Mouse (Mus musculus): ENCODE results near the gene Setmar. TPM values are rescaled to one million over a fixed set of nuclear protein-coding genes. Genes with fewer than 3 reads are reported as not detected.

The Setmar gene
- total and polyA plus RNA-seq, 3 experiments, result 1.7 to 2.1 TPM; not detected in 1

DNA sequence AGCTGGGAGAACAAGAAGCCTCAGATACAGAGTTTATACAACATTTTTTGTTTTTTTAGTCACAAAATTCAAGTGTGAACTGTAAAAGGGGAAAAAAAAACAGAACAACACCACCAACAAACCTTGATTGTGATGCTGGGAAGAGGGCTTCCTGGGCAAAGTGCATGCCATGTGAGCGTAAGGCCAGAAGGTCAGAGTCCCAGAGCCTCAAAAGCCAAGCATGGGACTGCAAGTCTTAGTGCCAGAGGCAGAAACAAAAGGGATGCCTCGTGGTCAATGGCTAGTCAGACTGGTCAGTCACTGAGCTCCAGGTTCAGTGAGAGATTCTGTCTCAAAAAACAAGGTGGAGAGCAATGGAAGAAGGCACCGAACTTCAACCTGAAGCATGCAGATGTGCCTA, 27.8 kb downstream of the Setmar start:
- no peaks in the 10 kb centered on the region for H3K79me2 ChIP-seq (ENCODE audit: control insufficient read depth, insufficient read depth, low read length, poor library complexity)
- H3K4me3 ChIP-seq (ENCODE audit: control insufficient read depth in 1 of 2, insufficient read depth in 1 of 2, low read depth in 2 of 2, low read length in 2 of 2), result no peak overlapping the region
- H3K36me3 ChIP-seq (ENCODE audit: control insufficient read depth in 1 of 2, insufficient read depth in 2 of 2, low read length in 2 of 2), result peaks cover 0 to 6% of the 10 kb centered on the region in 2 experiments; a peak in 1 of 4 replicates
- H3K27me3 ChIP-seq (ENCODE audit: control insufficient read depth in 1 of 2, insufficient read depth in 2 of 2, low read length in 2 of 2), result no peaks in the 10 kb centered on the region; a peak in 1 of 4 replicates
- H3K9me3 ChIP-seq (replicated peaks; ENCODE audit: insufficient read depth, low read length), result no peaks in the 10 kb centered on the region
- TF ChIP-seq E2F4 (IDR thresholded peaks at IDR 0.05; ENCODE audit: borderline replicate concordance, low read depth, low read length), result no peak
- TF ChIP-seq SMC3 (IDR thresholded peaks at IDR 0.05; ENCODE audit: low read depth, low read length), result no peak
- no peak for TF ChIP-seq ZC3H11A (IDR thresholded peaks at IDR 0.05; ENCODE audit: low read depth, low read length)
- H3K9ac ChIP-seq (ENCODE audit: control insufficient read depth, low read depth, low read length, poor library complexity, severe bottlenecking), result no peak overlapping the region
- H3K4me1 ChIP-seq (ENCODE audit: control insufficient read depth in 1 of 2, insufficient read depth in 2 of 2, low read length in 2 of 2), result peaks cover 0 to 3% of the 10 kb centered on the region in 2 experiments; a peak in 1 of 4 replicates
- no peak overlapping the region for H3K27ac ChIP-seq (ENCODE audit: control insufficient read depth, low read depth, low read length)
- no peak for DNase-seq (ENCODE audit: low read depth, low spot score)

- peaks cover 0 to 6% of the 10 kb centered on the region in 2 experiments; a peak in 1 of 4 replicates for H3K36me3 ChIP-seq (ENCODE audit: control insufficient read depth in 1 of 2, insufficient read depth in 2 of 2, low read length in 2 of 2)
- H3K9me3 ChIP-seq (replicated peaks; ENCODE audit: insufficient read depth, low read length), result no peaks in the 10 kb centered on the region
- H3K4me1 ChIP-seq (ENCODE audit: control insufficient read depth in 1 of 2, insufficient read depth in 2 of 2, low read length in 2 of 2), result peaks cover 0 to 3% of the 10 kb centered on the region in 2 experiments; a peak in 1 of 4 replicates
- H3K79me2 ChIP-seq (ENCODE audit: control insufficient read depth, insufficient read depth, low read length, poor library complexity), result no peaks in the 10 kb centered on the region
- TF ChIP-seq EP300 (IDR thresholded peaks at IDR 0.05; ENCODE audit: low read depth in 1 of 2, low read length in 2 of 2), result no peak
- no peak for TF ChIP-seq ZKSCAN1 (IDR thresholded peaks at IDR 0.05; ENCODE audit: low read depth, low read length)
- no peak for TF ChIP-seq GABPA (IDR thresholded peaks at IDR 0.05; ENCODE audit: low read depth, low read length)
- TF ChIP-seq NRF1 (IDR thresholded peaks at IDR 0.05; ENCODE audit: insufficient read depth, low read depth, low read length, poor library complexity, severe bottlenecking), result no peak
- no peak for TF ChIP-seq POLR2A (IDR thresholded peaks at IDR 0.05; ENCODE audit: control insufficient read depth in 1 of 2, insufficient read depth in 1 of 2, low read depth in 1 of 2, low read length in 2 of 2, poor library complexity in 1 of 2)
- TF ChIP-seq ELF1 (IDR thresholded peaks at IDR 0.05; ENCODE audit: low read depth, low read length), result no peak
- no peak for TF ChIP-seq CHD1 (IDR thresholded peaks at IDR 0.05; ENCODE audit: low read depth, low read length)
- TF ChIP-seq MAZ (IDR thresholded peaks at IDR 0.05; ENCODE audit: low read depth, low read length), result no peak
- TF ChIP-seq JUND (IDR thresholded peaks at IDR 0.05; ENCODE audit: low read depth, low read length), result no peak
- TF ChIP-seq ZMIZ1 (IDR thresholded peaks at IDR 0.05; ENCODE audit: low read depth, low read length), result no peak
- no peaks in the 10 kb centered on the region; a peak in 1 of 4 replicates for H3K27me3 ChIP-seq (ENCODE audit: control insufficient read depth in 1 of 2, insufficient read depth in 2 of 2, low read length in 2 of 2)
- no peak for DNase-seq (ENCODE audit: low read depth, low spot score)
- no peak overlapping the region for H3K27ac ChIP-seq (ENCODE audit: control insufficient read depth, low read depth, low read length)
- H3K4me3 ChIP-seq (ENCODE audit: control insufficient read depth in 1 of 2, insufficient read depth in 1 of 2, low read depth in 2 of 2, low read length in 2 of 2), result no peak overlapping the region
- H3K9ac ChIP-seq (ENCODE audit: control insufficient read depth, low read depth, low read length, poor library complexity, severe bottlenecking), result no peak overlapping the region
These were observed 28.6 kb downstream of the Setmar start for GRCm38 (mm10) chr6:108093449-108093848.

- no peaks in the 10 kb centered on the region; a peak in 1 of 4 replicates for H3K27me3 ChIP-seq (ENCODE audit: control insufficient read depth in 1 of 2, insufficient read depth in 2 of 2, low read length in 2 of 2)
- H3K9me3 ChIP-seq (replicated peaks; ENCODE audit: insufficient read depth, low read length), result no peaks in the 10 kb centered on the region
- no peaks in the 10 kb centered on the region for H3K79me2 ChIP-seq (ENCODE audit: control insufficient read depth, insufficient read depth, low read length, poor library complexity)
- no peak for DNase-seq (ENCODE audit: low read depth, low spot score)
- no peak overlapping the region for H3K9ac ChIP-seq (ENCODE audit: control insufficient read depth, low read depth, low read length, poor library complexity, severe bottlenecking)
- no peak for TF ChIP-seq KAT2A (conservative IDR thresholded peaks at IDR 0.05; ENCODE audit: low read depth, low read length)
- TF ChIP-seq HCFC1 (IDR thresholded peaks at IDR 0.05; ENCODE audit: low read depth, low read length), result no peak
- no peak for TF ChIP-seq SMC3 (IDR thresholded peaks at IDR 0.05; ENCODE audit: low read depth, low read length)
- TF ChIP-seq TCF12 (IDR thresholded peaks at IDR 0.05; ENCODE audit: low read depth, low read length), result no peak
- TF ChIP-seq SIN3A (IDR thresholded peaks at IDR 0.05; ENCODE audit: low read length), result no peak
- TF ChIP-seq MYC (IDR thresholded peaks at IDR 0.05; ENCODE audit: low read depth, low read length), result no peak
- TF ChIP-seq ZMIZ1 (IDR thresholded peaks at IDR 0.05; ENCODE audit: low read depth, low read length), result no peak
- TF ChIP-seq MAFK (IDR thresholded peaks at IDR 0.05; ENCODE audit: borderline replicate concordance, low read depth, low read length), result no peak
- no peak for TF ChIP-seq NELFE (IDR thresholded peaks at IDR 0.05; ENCODE audit: low read depth, low read length)
- TF ChIP-seq ZKSCAN1 (IDR thresholded peaks at IDR 0.05; ENCODE audit: low read depth, low read length), result no peak
- TF ChIP-seq USF1 (IDR thresholded peaks at IDR 0.05; ENCODE audit: low read depth, low read length), result no peak
- no peak overlapping the region for H3K4me3 ChIP-seq (ENCODE audit: control insufficient read depth in 1 of 2, insufficient read depth in 1 of 2, low read depth in 2 of 2, low read length in 2 of 2)
- peaks cover 0 to 3% of the 10 kb centered on the region in 2 experiments; a peak in 1 of 4 replicates for H3K36me3 ChIP-seq (ENCODE audit: control insufficient read depth in 1 of 2, insufficient read depth in 2 of 2, low read length in 2 of 2)
- no peak overlapping the region for H3K27ac ChIP-seq (ENCODE audit: control insufficient read depth, low read depth, low read length)
- peaks cover 0 to 3% of the 10 kb centered on the region in 2 experiments; a peak in 1 of 4 replicates for H3K4me1 ChIP-seq (ENCODE audit: control insufficient read depth in 1 of 2, insufficient read depth in 2 of 2, low read length in 2 of 2)
These were observed 30.6 kb downstream of the Setmar start for GRCm38 (mm10) chr6:108095445-108095844.

Measured in MEL (cell line).